In genomic region chr7:110801028-110801427, GRCm38 (mm10) we compare ENCODE assay signal across 9 mouse cellular contexts. TPM values are rescaled to one million over a fixed set of nuclear protein-coding genes. Genes with fewer than 3 reads are reported as not detected.
DNase-seq lines count a peak whose midpoint lies in the region; ATAC-seq and TF ChIP-seq lines count a peak whose summit lies in the region.
"Had no signal": no experiment of that assay in that cellular context is flagged by ENCODE, and none has a peak within 500 bp of the region (broad histone marks: within the 10 kb centered on the region; RNA-seq: fewer than 3 reads in every experiment).

No protein-coding gene starts in this region.

- no peaks in the 10 kb centered on the region for H3K9me3 ChIP-seq in forebrain, embryonic 16.5 days (ENCODE audit: control insufficient read depth, low read length)
- H3K9me3 ChIP-seq in hindbrain, embryonic 14.5 days (ENCODE audit: control insufficient read depth, low read length): no peaks in the 10 kb centered on the region
- H3K9me3 ChIP-seq: limb, embryonic 15.5 days had no signal

- H3K4me2 ChIP-seq in forebrain, embryonic 16.5 days (ENCODE audit: low read length): no peak overlapping the region
- H3K4me2 ChIP-seq in hindbrain, embryonic 14.5 days (replicated peaks): no peak overlapping the region
- H3K4me2 ChIP-seq: limb, embryonic 15.5 days had no signal

- DNase-seq in MN1 (ENCODE audit: low spot score): peak; percentile 83
- DNase-seq in c-Kit-positive CD71-positive TER-119-positive erythroid progenitor cells, embryonic 14.5 days (ENCODE audit: low spot score): peak; percentile 81
- peak; percentile 86 for DNase-seq in hindbrain, embryonic 14.5 days (ENCODE audit: low spot score)
- DNase-seq in left cerebral cortex, adult 2 months (ENCODE audit: extremely low spot score in 1 of 2, low spot score in 2 of 2): peak; percentile 85 to 89
- peak; percentile 92 for DNase-seq in right cerebral cortex, postnatal 10 days (ENCODE audit: low spot score in 2 of 2)
- peak; percentile 52 for DNase-seq in urinary bladder, postnatal 10 days (ENCODE audit: low spot score)

- H3K27ac ChIP-seq in forebrain, embryonic 16.5 days (ENCODE audit: low read length): no peak overlapping the region
- H3K27ac ChIP-seq in hindbrain, embryonic 14.5 days: no peak overlapping the region
- no peak overlapping the region for H3K27ac ChIP-seq in left cerebral cortex, adult 2 months
- H3K27ac ChIP-seq: limb, embryonic 15.5 days had no signal

- TF ChIP-seq CTCF in left cerebral cortex, adult 2 months (IDR thresholded peaks at IDR 0.05): no peak; the same call in none of the 2 replicates

- H3K4me3 ChIP-seq in forebrain, embryonic 16.5 days (replicated peaks; ENCODE audit: low read length): no peak overlapping the region
- H3K4me3 ChIP-seq in hindbrain, embryonic 14.5 days (replicated peaks; ENCODE audit: low read length): no peak overlapping the region
- H3K4me3 ChIP-seq in left cerebral cortex, adult 2 months: no peak overlapping the region
- H3K4me3 ChIP-seq: limb, embryonic 15.5 days had no signal

- intact Hi-C loops in left cerebral cortex, adult 2 months (cut with DNase I): loop anchor here (1.0 to 5.0 kb wide), 2 partner anchors 74 to 514 kb away; no protein-coding TSS in a partner anchor

- 0% methylated on average over 4 of the region's 4 CpGs for WGBS in forebrain, embryonic 16.5 days
- WGBS in hindbrain, embryonic 14.5 days: 2% methylated on average over 4 of the region's 4 CpGs

- no peak overlapping the region for H3K9ac ChIP-seq in forebrain, embryonic 16.5 days (replicated peaks; ENCODE audit: low read depth, low read length)
- H3K9ac ChIP-seq in hindbrain, embryonic 14.5 days: no peak overlapping the region
- H3K9ac ChIP-seq: limb, embryonic 15.5 days had no signal

- H3K27me3 ChIP-seq in forebrain, embryonic 16.5 days (replicated peaks; ENCODE audit: control insufficient read depth, insufficient read depth, low read length): no peaks in the 10 kb centered on the region
- no peaks in the 10 kb centered on the region for H3K27me3 ChIP-seq in hindbrain, embryonic 14.5 days (ENCODE audit: control insufficient read depth, insufficient read depth, low read length)
- H3K27me3 ChIP-seq: limb, embryonic 15.5 days had no signal

- peak; percentile 71 for ATAC-seq in forebrain, embryonic 16.5 days
- ATAC-seq in hindbrain, embryonic 14.5 days (ENCODE audit: low FRiP score): peak; percentile 51; the same call in 1 of the 2 replicates
- peak; percentile 66 for ATAC-seq in megakaryocyte progenitor cell, adult 5-6 weeks (replicated peaks; ENCODE audit: poor library complexity)

- no peaks in the 10 kb centered on the region for H3K36me3 ChIP-seq in forebrain, embryonic 16.5 days (ENCODE audit: control insufficient read depth, insufficient read depth)
- no peaks in the 10 kb centered on the region for H3K36me3 ChIP-seq in hindbrain, embryonic 14.5 days (replicated peaks; ENCODE audit: control insufficient read depth, insufficient read depth)

- 0 out of 2 replicates have a peak, but pooled peaks cover 4% of the 10 kb centered on the region for H3K4me1 ChIP-seq in forebrain, embryonic 16.5 days (replicated peaks; ENCODE audit: control insufficient read depth, insufficient read depth, low read length)
- H3K4me1 ChIP-seq in hindbrain, embryonic 14.5 days (replicated peaks; ENCODE audit: control insufficient read depth, insufficient read depth, low read length): no peaks in the 10 kb centered on the region

RNA-seq across cellular contexts. Expression of gene Ampd3, which starts 33.0 kb away (rescaled TPM):
- 6.2 and 8.5 TPM in 2 replicates for polyA plus RNA-seq in forebrain, embryonic 16.5 days (2015; fragmentation: Nextera tagmentation; extraction: Ambion mirVana)
- 8.8 and 10.8 TPM in 2 replicates for polyA plus RNA-seq in hindbrain, embryonic 14.5 days (2014; fragmentation: Nextera tagmentation; extraction: Ambion mirVana)
- total RNA-seq in left cerebral cortex, adult 2 months (2021): 10 to 100 TPM; 24.4 to 25.3 TPM
- total RNA-seq in megakaryocyte progenitor cell, adult 5-6 weeks (2015): 8.6 and 9.1 TPM in 2 replicates
- total RNA-seq in megakaryocyte progenitor cell, adult 5-6 weeks (2017): 3.8 and 10.8 TPM in 2 replicates

RNA-seq across cellular contexts. Expression of gene Rnf141, which starts 43.2 kb away (rescaled TPM):
- polyA plus RNA-seq in forebrain, embryonic 16.5 days (2015; fragmentation: Nextera tagmentation; extraction: Ambion mirVana): 45.6 and 51.0 TPM in 2 replicates
- polyA plus RNA-seq in hindbrain, embryonic 14.5 days (2014; fragmentation: Nextera tagmentation; extraction: Ambion mirVana): 41.4 and 45.6 TPM in 2 replicates
- total RNA-seq in left cerebral cortex, adult 2 months (2021): 10 to 100 TPM; 72.1 to 72.6 TPM
- 20.1 and 34.9 TPM in 2 replicates for total RNA-seq in megakaryocyte progenitor cell, adult 5-6 weeks (2015)
- total RNA-seq in megakaryocyte progenitor cell, adult 5-6 weeks (2017): 26.2 and 35.4 TPM in 2 replicates
